Mouse (Mus musculus) cerebellum, postnatal 25 days (tissue): ENCODE results near the gene Thoc5.

Experiments used
- DNase-seq, 2 experiments: peaks; one replicate each; pipeline ENCODE4 v3.0.0; 2021; ENCODE audit warnings: mixed read lengths in 2 of 2

Gene Thoc5

GRCm38 (mm10) chr11:4975623-4976022 is 80.5 kb downstream of the Thoc5 start:
- peak; percentile 69 to 86 for DNase-seq
